Mouse (Mus musculus) right cerebral cortex, postnatal 14 days (tissue): ENCODE data around the gene Rbl2.

Experiments used
- DNase-seq: peaks from one replicate; pipeline ENCODE4 v3.0.0; 2022

The Rbl2 gene

DNA sequence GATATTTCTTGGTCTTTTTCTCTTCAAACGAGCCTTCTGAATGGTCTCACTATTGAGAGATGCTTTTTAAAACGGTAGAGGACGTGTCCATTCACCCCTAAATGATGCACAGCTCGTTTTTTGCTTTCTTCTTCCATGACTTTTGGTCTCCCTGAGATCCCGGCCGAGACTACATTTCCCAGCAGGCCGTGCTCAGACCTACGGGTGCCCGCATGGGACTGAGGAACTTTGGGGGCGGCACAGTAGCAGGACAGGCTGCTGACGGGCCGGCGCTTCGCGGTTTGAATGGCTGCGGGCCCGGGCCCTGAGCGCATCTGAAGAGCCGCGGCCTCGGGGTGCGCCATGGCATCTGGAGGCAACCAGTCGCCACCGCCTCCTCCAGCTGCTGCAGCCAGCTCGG is at the start of gene Rbl2:
TSS of gene Rbl2 (plus strand) at position 224 of the 400 bp plus-strand sequence.
- peak; percentile 92 for DNase-seq

DNA sequence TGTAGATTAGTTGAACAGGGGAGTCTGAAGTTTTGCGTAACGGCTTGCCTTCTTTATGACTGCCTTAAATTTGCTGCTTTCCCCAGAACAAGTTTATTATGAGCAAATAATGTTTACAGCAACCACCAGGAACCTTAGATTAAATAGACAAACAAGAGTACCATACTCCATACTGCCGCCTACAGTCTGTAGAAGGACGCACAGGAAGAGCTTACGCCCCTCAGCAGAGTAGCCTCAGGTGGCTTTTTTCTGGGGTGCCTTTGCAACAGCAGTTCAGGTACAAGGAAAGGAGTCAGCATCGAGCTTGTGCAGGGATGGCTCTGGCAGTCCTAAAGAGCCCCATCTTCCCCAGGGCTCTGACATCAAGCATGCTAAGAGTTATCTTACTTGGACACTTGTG is 35.4 kb upstream of the Rbl2 start:
- DNase-seq, result no peak

DNA sequence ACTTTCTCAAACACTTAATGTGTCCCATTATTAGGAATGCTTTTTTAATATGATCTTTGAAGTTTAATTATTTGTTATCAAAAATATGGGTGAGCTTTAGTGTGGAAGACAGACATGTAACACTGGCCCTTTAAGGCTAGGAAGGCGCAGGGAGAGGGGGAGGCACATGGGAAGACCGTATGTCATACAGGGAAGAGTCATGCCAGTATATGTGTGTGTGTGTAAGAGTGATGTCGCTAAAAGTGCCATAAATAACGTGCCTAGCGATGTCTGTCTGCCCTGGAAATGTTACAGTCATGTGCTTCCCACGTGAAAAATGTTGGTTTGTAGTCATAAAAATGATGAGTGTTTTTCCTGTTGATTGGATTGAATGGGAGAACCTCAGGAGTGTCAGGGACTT is 33.0 kb upstream of the Rbl2 start:
- DNase-seq, result no peak

DNA sequence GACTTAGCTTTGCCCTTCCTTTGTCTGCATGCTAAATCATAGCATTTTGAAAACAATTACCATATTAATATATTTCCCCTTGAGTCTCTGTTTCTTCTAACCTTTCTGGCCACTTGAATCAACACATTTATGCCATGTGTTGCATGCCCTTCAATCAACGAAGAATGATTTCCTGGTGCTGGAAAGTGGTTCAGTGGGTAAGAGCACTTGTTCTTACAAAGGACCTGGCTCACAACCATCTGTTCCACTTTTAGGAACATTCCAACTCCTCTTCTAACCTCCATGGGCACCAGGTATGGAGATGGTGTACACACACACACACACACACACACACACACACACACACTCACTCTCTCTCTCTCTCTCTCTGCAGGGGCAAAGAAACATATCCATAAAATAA is 31.2 kb upstream of the Rbl2 start:
- no peak for DNase-seq

DNA sequence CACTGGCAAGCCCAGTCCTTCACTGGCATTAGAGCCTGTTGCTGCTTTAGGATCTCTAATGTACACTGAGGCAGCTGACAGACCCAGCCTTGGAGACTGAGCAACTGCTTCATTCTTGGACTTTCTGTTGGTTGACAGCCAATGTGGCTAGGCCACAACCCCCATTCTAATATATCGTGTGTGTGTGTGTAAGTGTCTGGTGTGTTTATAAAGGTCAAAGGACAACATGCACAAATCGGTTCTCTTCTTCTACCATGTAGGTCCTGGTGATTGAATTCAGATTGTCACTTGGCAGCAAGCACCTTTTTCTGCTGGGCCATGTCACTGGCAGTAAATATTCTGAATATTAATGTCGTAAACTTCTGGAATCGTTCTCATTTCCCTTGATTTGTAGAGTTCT is 23.5 kb upstream of the Rbl2 start:
- DNase-seq, result no peak

DNA sequence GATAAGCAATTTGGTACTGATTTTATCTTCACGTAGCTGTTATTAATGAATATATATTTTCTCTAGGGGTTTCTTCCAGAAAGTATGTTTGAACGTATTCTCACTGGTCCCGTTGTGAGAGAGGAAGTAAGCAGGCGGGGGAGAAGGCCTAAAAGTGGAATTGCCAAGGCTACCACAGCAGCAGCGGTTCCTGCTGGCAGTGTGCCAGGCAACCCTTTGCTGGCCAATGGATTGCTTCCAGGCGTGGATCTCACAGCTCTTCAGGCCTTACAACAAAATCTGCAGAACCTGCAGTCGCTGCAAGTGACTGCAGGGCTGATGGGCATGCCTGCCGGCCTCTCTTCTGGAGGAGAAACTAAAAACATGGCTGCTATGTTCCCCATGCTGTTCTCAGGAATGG is 18.8 kb upstream of the Rbl2 start:
- peak; percentile 87 for DNase-seq

DNA sequence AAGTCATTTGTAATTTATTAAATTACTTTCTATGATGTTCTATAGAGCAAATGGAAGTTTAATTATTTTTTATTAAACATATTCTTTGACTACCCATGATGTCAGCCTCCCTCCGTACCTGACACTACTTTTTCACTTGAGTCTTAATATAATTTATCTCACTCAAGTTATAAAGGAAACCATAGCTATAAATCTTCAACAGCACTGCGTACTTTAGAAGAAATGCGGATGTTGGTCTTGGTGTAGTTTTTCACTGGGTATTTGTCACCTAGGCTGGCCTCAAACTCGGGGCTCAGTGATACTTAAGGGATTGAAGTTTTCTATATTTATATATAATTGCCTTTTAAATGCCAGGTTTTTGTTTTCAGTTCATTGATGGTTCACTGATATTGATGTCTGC is 15.4 kb upstream of the Rbl2 start:
- DNase-seq, result no peak

DNA sequence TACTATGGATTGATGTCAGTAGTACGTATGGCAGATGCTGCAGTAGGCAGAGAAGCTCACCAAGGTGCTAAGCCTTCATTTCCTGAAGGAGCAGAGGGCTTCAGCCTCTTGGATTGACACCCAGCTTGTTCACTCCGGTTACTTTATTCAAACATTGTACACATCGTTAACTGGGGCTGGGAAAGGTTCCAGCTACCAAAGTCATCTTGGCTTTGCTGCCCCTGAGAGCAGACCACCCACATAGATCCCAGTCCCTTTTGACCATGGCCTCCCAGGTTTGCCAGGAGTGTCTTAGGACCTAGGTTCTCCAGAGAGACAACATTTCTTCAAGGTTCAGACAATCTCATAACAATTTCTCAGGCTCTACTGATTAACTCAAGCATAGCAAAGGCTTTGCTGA is 13.0 kb upstream of the Rbl2 start:
- DNase-seq, result no peak

DNA sequence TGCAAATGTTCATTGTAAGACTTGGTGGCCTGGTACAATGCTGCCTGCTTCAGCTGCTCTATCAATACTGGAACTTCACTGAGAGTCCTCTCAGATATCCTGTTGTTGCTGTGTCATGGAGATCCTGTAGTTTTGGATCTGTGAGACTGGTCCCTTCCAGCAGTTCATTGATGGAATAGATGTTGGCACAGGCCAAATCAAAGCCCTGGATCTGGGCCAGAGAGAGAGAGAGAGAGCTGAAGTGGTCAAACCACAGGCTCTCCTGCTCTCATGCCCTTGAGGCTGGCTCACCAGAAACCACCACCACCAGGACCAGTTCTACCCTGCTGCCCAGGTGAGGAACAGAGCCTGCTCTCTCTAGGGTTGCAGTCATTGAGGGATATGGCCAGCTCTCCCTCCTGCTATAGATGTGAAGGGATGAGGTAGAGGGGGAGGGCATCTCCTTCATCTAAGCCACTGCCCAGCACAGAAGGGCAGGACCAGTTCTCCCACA is 10.7 kb upstream of the Rbl2 start:
- DNase-seq, result no peak

DNA sequence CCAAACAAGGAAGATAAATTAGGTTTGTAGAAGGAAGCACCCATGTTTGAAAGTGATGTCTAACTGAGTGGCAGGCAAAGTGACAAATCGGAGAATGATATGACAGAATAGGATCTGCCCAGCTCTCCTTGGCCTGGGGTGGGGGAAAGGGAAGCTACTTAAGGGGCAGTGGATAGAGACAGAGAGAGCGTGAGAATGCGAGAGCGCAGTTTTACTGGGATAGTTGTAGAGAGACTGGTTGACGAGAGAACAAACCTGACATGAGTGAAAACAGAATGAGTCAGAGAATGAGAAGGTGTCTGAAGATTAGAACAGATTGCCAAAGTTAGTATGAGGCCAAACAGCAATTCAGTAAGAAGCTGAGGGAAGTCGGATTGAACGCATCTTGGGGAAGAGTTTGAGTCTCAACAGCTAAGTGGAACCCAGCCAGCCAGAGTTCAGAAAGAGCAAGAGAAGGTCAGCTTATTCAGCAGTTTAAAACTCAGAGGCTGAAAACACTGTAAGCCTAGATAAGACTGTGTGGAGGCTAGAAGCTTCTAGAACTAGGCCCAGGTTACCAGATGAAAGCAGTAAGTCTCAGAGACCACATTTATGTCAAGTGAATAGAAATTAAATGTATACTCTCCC is 9.9 kb upstream of the Rbl2 start:
- DNase-seq, result no peak

DNA sequence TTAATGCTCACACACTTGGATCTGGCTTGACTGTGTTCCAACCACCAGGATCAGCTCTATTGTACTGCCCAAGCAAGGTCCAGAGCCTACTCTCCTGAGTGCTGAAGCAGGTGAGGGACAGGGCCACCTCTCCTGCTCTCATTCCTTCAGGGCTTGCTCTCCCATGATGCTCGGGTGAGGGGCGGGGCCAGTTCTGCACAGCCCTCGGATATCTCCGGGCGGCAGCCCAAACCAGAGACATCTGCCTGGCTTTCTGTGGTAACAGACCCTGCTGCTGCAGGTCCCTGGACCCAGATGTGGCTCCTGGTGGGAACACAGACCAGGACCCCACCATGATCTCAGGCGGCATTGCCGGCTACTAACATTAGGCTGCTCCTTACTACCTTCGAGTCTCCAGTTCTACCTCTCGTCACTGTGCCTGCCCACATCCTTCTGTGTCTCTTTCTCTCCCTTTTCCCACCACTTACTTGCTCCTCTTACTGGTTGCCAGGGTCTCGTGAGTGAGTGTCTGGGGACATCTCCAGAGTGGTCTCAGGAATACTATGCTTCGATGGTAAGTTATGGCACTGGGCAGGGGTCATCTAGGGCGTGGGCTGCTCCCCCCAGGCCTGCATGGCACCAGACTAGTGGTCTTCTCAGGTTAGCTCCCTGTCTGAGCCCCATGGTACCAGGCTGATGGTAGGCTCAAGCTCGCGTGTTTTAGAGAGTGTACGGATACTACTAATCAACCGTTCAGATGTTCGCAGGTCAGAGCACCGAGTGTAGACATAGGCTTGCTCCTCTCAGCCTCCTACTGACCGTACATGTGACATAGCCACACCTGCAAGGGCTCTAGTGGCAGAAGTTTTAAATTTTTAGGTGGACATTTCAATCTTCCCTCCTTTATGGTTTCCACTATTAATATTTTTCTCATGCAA is 9.0 kb upstream of the Rbl2 start:
- no peak for DNase-seq

DNA sequence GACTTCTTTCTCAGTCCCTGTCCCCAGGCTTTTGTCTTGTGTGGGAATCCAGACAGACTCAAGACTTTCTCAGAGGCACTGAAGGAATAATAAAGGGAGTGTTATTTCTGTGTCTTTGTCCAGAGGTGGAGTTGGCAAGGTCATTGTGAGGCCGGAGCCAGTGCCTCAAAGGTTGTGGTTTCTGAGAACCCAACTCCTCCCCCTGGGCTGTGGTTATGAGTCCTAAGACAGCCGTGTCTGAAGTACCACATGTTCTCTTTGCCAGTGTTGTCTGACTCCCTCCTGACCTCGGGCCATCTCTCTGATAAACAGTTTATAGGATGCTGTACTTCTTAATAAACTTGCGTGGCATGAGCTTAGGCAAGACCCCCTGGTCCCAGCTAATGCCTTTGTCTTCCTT is 4.7 kb upstream of the Rbl2 start:
- no peak for DNase-seq

DNA sequence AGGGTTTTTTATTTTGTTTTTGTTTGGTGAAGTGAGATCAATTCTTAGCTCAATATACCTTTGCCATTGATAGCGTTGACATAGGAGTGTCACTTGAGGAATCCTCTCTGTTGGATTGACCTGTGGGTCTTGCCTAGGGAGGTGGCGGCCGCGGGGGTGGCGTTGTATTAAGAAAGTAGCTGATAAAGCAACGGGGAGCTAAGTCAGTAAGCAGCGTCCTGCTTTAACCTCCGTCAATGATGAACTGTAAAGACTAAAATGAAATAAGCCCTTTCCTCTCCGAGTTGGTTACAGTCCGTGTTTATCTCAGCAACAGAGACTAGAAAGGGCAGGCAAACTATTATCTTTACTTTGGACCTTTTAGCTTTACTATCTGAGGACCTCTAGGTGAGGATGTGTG is 450 bp upstream of the Rbl2 start:
- no peak for DNase-seq

DNA sequence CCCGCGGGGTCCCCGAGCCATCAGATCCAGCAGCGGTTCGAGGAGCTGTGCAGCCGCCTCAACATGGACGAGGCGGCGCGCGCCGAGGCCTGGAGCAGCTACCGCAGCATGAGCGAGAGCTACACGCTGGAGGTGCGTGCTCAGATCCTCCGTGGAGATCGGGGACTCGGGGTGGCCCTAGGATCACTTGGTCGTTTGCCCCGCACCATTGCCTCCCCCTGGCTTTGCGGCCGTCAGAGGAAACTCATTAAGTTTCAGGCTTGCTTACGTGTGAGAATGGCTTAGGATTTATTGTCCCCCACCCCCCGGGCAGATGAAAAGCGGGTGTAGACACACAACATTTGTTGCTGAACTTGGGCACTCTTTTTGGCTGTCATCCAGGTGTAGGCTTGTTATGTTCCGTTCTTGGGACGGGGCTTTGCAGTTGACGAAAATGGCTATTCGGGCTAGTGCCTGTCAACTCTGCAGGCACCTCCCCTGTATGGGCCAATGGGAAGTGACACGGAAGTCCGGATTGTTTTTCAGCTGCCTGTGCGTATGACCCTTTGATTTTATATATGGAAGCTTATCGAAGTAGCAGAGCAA is 510 bp downstream of the Rbl2 start:
- peak; percentile 46 for DNase-seq

DNA sequence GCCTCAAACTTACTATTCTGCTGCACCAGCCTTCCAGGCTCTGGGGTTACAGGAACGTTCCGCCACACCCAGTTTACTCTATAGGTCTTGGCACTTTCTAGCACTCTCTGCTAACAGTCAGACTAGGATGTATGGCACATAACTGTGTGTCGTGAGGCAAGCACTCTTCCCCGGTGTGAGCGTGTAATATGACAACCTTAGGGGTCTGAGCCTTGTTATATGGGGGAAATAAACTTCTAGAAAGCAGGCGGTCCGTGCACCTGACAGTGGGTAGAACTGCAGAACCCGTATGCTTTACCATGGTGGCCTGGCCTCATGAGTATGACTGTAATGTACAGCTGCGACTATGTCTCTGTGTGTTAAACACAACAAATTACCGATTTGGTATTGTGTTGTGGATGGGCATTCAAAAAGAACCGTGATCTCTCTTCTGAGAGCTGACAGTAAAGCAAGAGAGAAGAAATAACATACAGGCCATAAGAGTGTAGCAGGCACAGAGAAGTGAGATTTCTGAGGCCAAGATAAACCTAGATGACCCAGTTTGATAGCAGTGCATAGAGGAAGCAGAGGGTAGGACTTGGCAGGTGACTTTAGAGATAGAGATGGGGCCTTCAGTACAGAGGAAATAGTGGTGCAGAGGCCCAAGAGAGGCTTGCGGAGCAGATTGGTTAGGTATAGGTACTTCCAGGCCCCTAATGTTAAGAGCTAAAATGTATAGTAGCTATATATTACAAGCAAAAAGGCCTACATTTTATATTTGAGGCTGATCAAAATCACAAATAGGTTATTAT is 7.4 kb downstream of the Rbl2 start:
- no peak for DNase-seq

DNA sequence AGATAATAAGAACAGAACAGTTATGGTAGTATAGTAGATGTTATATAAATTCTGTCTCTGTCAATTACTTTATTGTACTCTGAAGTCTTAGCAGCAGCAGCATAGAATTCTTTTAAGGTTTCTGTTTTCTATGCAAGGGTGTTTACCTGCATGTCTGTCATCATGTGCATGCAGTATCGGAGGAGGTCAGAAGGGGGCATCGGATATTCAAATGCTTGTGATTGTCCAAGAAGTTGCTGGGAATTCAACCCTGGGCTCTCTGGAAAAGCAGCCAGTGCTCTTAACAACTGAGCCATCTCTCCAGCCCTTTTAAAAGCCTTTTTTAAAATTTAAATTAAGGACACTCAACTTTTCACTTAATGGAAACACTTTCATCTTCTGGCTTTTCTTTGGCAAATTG is 9.8 kb downstream of the Rbl2 start:
- DNase-seq, result no peak

DNA sequence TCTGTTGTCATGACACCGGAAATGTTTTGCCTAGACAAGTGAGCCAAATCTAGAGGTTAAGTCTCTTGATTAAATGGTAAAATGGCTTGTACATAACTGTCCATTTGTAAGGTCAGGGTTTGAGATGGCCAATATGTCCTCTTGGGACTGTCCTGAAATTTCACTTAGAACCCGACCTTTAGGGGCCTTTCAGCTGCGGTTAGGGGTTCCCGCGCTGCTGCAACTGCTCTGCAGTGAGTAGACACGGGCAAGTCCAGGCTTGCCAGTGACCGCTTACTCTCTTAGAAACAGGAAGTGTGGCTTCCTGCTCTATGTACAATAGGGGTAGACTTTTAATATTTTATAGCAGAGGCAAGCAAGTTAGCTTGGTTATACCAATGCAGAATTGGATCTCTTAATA is 12.1 kb downstream of the Rbl2 start:
- DNase-seq, result no peak

DNA sequence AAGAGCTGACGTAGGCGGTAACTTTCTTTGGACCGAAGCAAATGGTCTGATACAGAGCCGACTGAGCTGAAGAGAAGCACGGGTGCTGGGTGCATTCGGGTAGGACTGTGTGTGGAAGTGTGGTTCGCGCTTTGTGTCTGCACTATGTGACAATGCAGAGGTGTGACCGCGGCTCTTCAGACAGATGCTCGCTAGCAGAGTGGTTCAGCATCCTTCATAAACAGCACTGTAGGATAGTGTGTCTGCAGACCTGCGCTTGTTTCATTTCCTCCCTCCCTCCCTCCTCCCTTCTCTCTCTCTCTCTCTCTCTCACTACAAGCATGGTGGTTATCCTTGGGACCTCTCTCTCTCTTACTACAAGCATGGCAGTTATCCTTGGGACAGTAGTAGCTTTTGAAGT is 12.6 kb downstream of the Rbl2 start:
- DNase-seq, result no peak

DNA sequence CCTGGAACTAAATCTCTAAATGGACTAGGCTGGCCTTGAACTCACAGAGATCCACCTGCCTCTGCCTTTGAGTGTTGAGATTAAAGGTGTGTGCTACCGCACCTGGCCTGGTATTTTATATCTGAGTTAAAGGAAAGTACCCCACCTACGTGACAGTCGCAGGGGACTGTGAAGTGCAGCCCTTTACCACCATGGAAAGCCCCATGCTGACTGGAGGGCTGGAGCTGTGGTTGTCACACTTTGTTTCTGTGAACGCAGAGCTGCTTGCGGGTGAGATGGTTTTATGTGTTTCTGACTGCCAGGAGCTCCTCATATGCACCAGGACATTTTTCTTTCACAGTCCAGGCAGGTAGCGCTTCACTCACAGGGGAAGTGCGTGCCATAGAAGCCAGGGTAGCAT is 18.6 kb downstream of the Rbl2 start:
- DNase-seq, result no peak

DNA sequence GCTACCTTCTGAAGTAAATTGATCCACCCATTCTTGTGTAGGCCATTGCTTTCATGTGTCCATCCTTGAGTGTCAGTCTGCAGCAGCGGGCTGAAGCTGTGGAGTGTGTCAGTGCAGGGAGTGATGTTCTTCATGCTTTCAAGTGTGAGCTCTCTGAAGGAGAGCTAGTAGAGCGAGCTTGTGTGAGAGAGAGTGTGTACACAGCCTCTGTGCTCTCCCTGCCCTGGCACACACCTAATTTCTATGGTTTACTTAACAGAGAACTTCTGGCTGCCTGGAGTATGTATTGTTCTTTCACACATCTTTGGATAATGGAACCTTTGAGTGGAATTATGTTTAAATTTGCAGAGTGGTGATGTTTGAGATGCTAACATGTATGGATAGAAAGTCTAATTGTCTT is 19.7 kb downstream of the Rbl2 start:
- DNase-seq, result no peak

DNA sequence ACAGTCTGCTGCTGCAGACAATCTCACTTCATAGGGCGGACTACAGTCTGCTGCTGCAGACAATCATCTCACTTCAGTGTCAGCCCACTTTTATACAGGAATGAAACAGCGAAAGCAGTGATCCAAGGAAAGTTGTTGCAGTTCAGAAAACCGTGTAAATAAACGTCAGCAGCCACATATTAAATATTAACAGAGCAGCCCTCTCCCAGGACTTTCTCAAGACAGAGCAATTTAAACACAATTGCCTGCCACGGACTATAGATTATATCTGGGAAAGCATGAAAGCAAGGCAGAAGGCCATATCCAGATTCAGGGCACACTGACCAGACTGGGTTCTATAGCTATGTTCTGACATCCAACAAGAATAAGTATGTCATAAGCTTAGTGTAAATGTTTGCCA is 24.3 kb downstream of the Rbl2 start:
- DNase-seq, result no peak

DNA sequence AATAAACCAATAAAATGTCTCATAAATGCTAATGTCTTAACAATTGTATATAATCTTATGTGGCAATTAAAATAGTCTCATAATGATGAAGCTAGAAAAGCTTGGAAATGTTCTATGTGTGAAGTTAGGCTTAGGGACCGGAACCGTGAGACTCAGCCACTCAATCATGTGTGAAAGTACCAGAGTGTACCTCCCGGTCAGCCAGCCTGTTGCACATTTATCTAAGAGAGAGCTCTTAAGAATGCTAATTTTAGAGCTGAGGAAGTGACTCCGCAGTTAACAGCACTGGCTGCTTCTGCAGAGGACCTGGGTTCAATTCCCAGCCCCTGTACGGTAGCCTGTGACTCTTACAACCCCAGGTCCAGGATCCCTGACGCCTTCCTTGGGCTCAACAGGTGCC is 28.2 kb downstream of the Rbl2 start:
- no peak for DNase-seq

DNA sequence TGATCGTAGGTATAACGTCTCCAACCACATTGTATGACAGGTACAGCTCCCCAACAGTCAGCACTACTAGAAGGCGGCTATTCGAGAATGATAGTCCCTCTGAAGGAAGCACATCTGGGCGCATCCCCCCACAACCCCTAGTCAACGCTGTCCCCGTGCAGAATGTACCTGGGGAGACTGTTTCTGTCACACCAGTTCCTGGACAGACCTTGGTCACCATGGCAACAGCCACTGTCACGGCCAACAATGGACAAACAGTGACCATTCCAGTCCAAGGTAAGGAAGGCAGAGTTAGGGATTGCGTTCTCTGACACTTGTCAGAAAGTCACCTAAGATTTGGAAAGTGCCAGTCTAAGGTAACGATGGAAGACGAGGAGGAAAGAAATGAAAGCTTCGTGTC is 36.4 kb downstream of the Rbl2 start:
- DNase-seq, result no peak
